8 mouse cellular contexts compared by ENCODE assay signal in genomic region chr2:161177355-161178021, GRCm38 (mm10).
DNase-seq lines count a peak whose midpoint lies in the region; ATAC-seq and TF ChIP-seq lines count a peak whose summit lies in the region.

No protein-coding gene starts in this region.

- H3K79me2 ChIP-seq in liver, adult 2 months (ENCODE audit: control insufficient read depth, insufficient read depth, low read length) = no peaks in the 10 kb centered on the region

- no peak overlapping the region for H3K27ac ChIP-seq in forebrain, embryonic 12.5 days
- H3K27ac ChIP-seq in heart, embryonic 15.5 days = peak overlapping the region; percentile 53; the same call in 1 of the 2 replicates
- no peak overlapping the region for H3K27ac ChIP-seq in liver, adult 2 months (replicated peaks; ENCODE audit: insufficient read depth, low read depth, low read length)
- peak overlapping the region; percentile 69; the same call in 1 of the 2 replicates for H3K27ac ChIP-seq in stomach, postnatal 0 days (replicated peaks)

- ATAC-seq in forebrain, embryonic 12.5 days (ENCODE audit: low FRiP score) = peak; percentile 84
- ATAC-seq in heart, embryonic 15.5 days (replicated peaks; ENCODE audit: insufficient number of reproducible peaks, insufficient read depth, low FRiP score, low read depth) = peak; percentile 60
- peak; percentile 84 for ATAC-seq in stomach, postnatal 0 days (ENCODE audit: low FRiP score, low TSS enrichment)

- peak overlapping the region; percentile 63 for H3K4me2 ChIP-seq in forebrain, embryonic 12.5 days
- peak overlapping the region; percentile 75 for H3K4me2 ChIP-seq in heart, embryonic 15.5 days
- peak overlapping the region; percentile 65 for H3K4me2 ChIP-seq in stomach, postnatal 0 days (replicated peaks; ENCODE audit: low read depth)

- no peak for TF ChIP-seq EP300 in stomach, postnatal 0 days (optimal IDR thresholded peaks at IDR 0.05)

- DNase-seq in CD4-positive helper T cell, adult 2 months (ENCODE audit: low read depth, low spot score) = peak; percentile 13
- peak; percentile 72 for DNase-seq in brain, embryonic 18.5 days (ENCODE audit: low read depth, low spot score)
- DNase-seq in kidney, postnatal 10 days = peak; percentile 87
- peak; percentile 61 for DNase-seq in liver, adult 2 months (ENCODE audit: extremely low read depth, low read depth, low spot score)
- peak; percentile 39 for DNase-seq in naive thymus-derived CD4-positive, alpha-beta T cell, adult 2 months (ENCODE audit: low read depth)
- DNase-seq in stomach, postnatal 0 days (ENCODE audit: low spot score) = peak; percentile 79

- no peaks in the 10 kb centered on the region for H3K36me3 ChIP-seq in forebrain, embryonic 12.5 days (replicated peaks)
- no peaks in the 10 kb centered on the region for H3K36me3 ChIP-seq in heart, embryonic 15.5 days
- no peaks in the 10 kb centered on the region for H3K36me3 ChIP-seq in liver, adult 2 months (ENCODE audit: control insufficient read depth, insufficient read depth, low read length)
- no peaks in the 10 kb centered on the region for H3K36me3 ChIP-seq in stomach, postnatal 0 days (ENCODE audit: control insufficient read depth, insufficient read depth, low read length)

- 4% methylated on average over 20 of the region's 20 CpGs for WGBS in forebrain, embryonic 12.5 days
- 3% methylated on average over 20 of the region's 20 CpGs for WGBS in heart, embryonic 15.5 days
- 3% methylated on average over 20 of the region's 20 CpGs for WGBS in liver, adult 2 months
- 2% methylated on average over 20 of the region's 20 CpGs for WGBS in stomach, postnatal 0 days

- H3K4me1 ChIP-seq in forebrain, embryonic 12.5 days = 0 out of 2 replicates have a peak, but pooled peaks cover 3% of the 10 kb centered on the region
- H3K4me1 ChIP-seq in heart, embryonic 15.5 days (replicated peaks) = peaks cover 10% of the 10 kb centered on the region; the same call in 1 of the 2 replicates
- H3K4me1 ChIP-seq in liver, adult 2 months (ENCODE audit: control insufficient read depth, insufficient read depth, low read length) = no peaks in the 10 kb centered on the region
- H3K4me1 ChIP-seq in stomach, postnatal 0 days (replicated peaks; ENCODE audit: control insufficient read depth, insufficient read depth) = no peaks in the 10 kb centered on the region

- TF ChIP-seq CTCF in liver, adult 2 months (IDR thresholded peaks at IDR 0.05; ENCODE audit: low read depth, low read length) = peak; percentile 69
- TF ChIP-seq CTCF in stomach, postnatal 0 days (IDR thresholded peaks at IDR 0.05; ENCODE audit: low read depth) = peak; percentile 77

- peak overlapping the region; percentile 51 for H3K9ac ChIP-seq in forebrain, embryonic 12.5 days
- peak overlapping the region; percentile 37 for H3K9ac ChIP-seq in heart, embryonic 15.5 days
- peak overlapping the region; percentile 61 for H3K9ac ChIP-seq in liver, adult 2 months (ENCODE audit: low read depth, low read length)
- H3K9ac ChIP-seq in stomach, postnatal 0 days (ENCODE audit: low read length) = peak overlapping the region; percentile 47

- TF ChIP-seq POLR2A in liver, adult 2 months (IDR thresholded peaks at IDR 0.05; ENCODE audit: extremely low read depth, insufficient read depth, low read length) = no peak

- H3K4me3 ChIP-seq in forebrain, embryonic 12.5 days (replicated peaks) = peak overlapping the region; percentile 51
- peak overlapping the region; percentile 63 for H3K4me3 ChIP-seq in heart, embryonic 15.5 days
- peak overlapping the region; percentile 52 for H3K4me3 ChIP-seq in liver, adult 2 months (ENCODE audit: insufficient read depth, low read depth, low read length)
- peak overlapping the region; percentile 47 for H3K4me3 ChIP-seq in stomach, postnatal 0 days (ENCODE audit: low read depth, low read length)

- H3K9me3 ChIP-seq in forebrain, embryonic 12.5 days = no peaks in the 10 kb centered on the region
- no peaks in the 10 kb centered on the region for H3K9me3 ChIP-seq in heart, embryonic 15.5 days (replicated peaks)
- H3K9me3 ChIP-seq in stomach, postnatal 0 days (ENCODE audit: control insufficient read depth, low read length) = no peaks in the 10 kb centered on the region

- no peaks in the 10 kb centered on the region; the same call in 1 of the 2 replicates for H3K27me3 ChIP-seq in forebrain, embryonic 12.5 days
- no peaks in the 10 kb centered on the region for H3K27me3 ChIP-seq in heart, embryonic 15.5 days
- H3K27me3 ChIP-seq in liver, adult 2 months (ENCODE audit: control insufficient read depth, insufficient read depth, low read length) = no peaks in the 10 kb centered on the region
- H3K27me3 ChIP-seq in stomach, postnatal 0 days (ENCODE audit: control insufficient read depth, insufficient read depth, low read length) = no peaks in the 10 kb centered on the region

Comparison
In these comparisons a context has a peak if more than half of its experiments do, and no peak if none do; other contexts are left out.
1. DNase-seq: peak in every context shown above with its lines; median percentile 87 in kidney, postnatal 10 days; 79 in stomach, postnatal 0 days; 72 in brain, embryonic 18.5 days; 61 in liver, adult 2 months; 39 in naive thymus-derived CD4-positive, alpha-beta T cell, adult 2 months; 13 in CD4-positive helper T cell, adult 2 months.
2. H3K27ac ChIP-seq: peak in heart, embryonic 15.5 days (single experiment) and stomach, postnatal 0 days (single experiment); none in forebrain, embryonic 12.5 days (single experiment) and liver, adult 2 months (single experiment).
3. Peak in every context shown above with its lines, with median percentiles within 50 percentile points of each other: ATAC-seq, H3K4me2 ChIP-seq, H3K4me3 ChIP-seq and H3K9ac ChIP-seq.